Mouse (Mus musculus) layer of hippocampus, postnatal 36 days (tissue): ENCODE measurements at regions not wholly inside any gene's neighbourhood (a gene's known extent, or its start where the extent isn't known, plus 50 kb on each side); places are given as distances from the start of the nearest gene placed in this dataset.

Experiments used
- DNase-seq, 2 experiments: peaks; one replicate each; pipeline ENCODE4 v3.0.0; 2022

GRCm38 (mm10) chr17:88116321-88116720 is 51.2 kb upstream of the Fbxo11 start:
- DNase-seq = no peak

GRCm38 (mm10) chr17:88118714-88119113 is 53.6 kb upstream of the Fbxo11 start:
- DNase-seq = no peak

GRCm38 (mm10) chr17:88123711-88124110 is 58.6 kb upstream of the Fbxo11 start:
- no peak for DNase-seq

GRCm38 (mm10) chr17:88127126-88127525 is 62.0 kb upstream of the Fbxo11 start:
- DNase-seq = no peak

- no peak for DNase-seq
These were observed 66.2 kb upstream of the Fbxo11 start for GRCm38 (mm10) chr17:88131297-88131696.

- DNase-seq = no peak
These were observed 66.9 kb upstream of the Fbxo11 start for GRCm38 (mm10) chr17:88131980-88132379.

GRCm38 (mm10) chr17:88132601-88133346 is 67.7 kb upstream of the Fbxo11 start:
- no peak for DNase-seq

- no peak for DNase-seq
These were observed 69.5 kb upstream of the Fbxo11 start for GRCm38 (mm10) chr17:88134546-88134945.

- no peak for DNase-seq
These were observed 76.4 kb upstream of the Fbxo11 start for GRCm38 (mm10) chr17:88141538-88141937.

GRCm38 (mm10) chr17:88142003-88142402 is 76.9 kb upstream of the Fbxo11 start:
- no peak for DNase-seq

GRCm38 (mm10) chr17:88142809-88143208 is 77.7 kb upstream of the Fbxo11 start:
- no peak for DNase-seq

- no peak for DNase-seq
These were observed 78.4 kb upstream of the Fbxo11 start for GRCm38 (mm10) chr17:88143378-88143943.

GRCm38 (mm10) chr17:88158550-88158949 is 93.5 kb upstream of the Fbxo11 start:
- no peak for DNase-seq

- no peak for DNase-seq
These were observed 94.1 kb upstream of the Fbxo11 start for GRCm38 (mm10) chr17:88159212-88159668.

- DNase-seq = no peak
These were observed 95.0 kb upstream of the Fbxo11 start for GRCm38 (mm10) chr17:88159851-88160676.

GRCm38 (mm10) chr17:88160677-88161001 is 95.5 kb upstream of the Fbxo11 start:
- DNase-seq = no peak

- DNase-seq = no peak
These were observed 96.7 kb upstream of the Fbxo11 start for GRCm38 (mm10) chr17:88161766-88162165.

- no peak for DNase-seq
These were observed 99.7 kb upstream of the Fbxo11 start for GRCm38 (mm10) chr17:88164805-88165204.

- DNase-seq = no peak
These were observed 100.7 kb upstream of the Fbxo11 start for GRCm38 (mm10) chr17:88165811-88166210.

GRCm38 (mm10) chr17:88168262-88169096 is 103.4 kb upstream of the Fbxo11 start:
- no peak for DNase-seq

GRCm38 (mm10) chr17:88171606-88172005 is 106.5 kb upstream of the Fbxo11 start:
- no peak for DNase-seq

GRCm38 (mm10) chr17:88173354-88174032 is 108.4 kb upstream of the Fbxo11 start:
- DNase-seq = no peak
